26 mouse cellular contexts compared by ENCODE assay signal in the genomic region with DNA sequence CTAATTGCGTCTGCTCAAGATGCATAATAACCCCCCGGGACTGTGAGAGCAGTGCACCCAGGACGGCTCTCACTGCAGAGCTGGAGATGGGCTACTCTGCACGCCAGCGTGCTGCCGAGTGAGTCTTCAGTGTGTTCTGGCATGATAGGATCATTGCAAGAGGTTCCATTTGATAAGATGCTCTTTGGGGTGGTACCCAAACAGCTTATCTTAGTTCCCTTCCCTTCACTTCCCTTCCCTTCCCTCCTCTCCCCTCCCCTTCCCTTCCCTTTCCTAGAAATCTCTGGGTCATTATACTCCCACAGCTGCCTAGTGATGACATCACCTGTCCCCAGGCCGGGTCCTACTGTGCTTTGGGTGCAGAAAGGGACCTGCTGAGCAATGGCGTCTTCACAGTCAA. TPM values are rescaled to one million over a fixed set of nuclear protein-coding genes. Genes with fewer than 3 reads are reported as not detected.
"Had no signal": no experiment of that assay in that cellular context is flagged by ENCODE, and none has a peak within 500 bp of the region (broad histone marks: within the 10 kb centered on the region; RNA-seq: fewer than 3 reads in every experiment).

No protein-coding gene starts in this region.

- ATAC-seq: midbrain, embryonic 13.5 days; midbrain, embryonic 16.5 days had no signal

- H3K4me1 ChIP-seq: midbrain, embryonic 13.5 days; neural tube, embryonic 13.5 days; stomach, embryonic 15.5 days had no signal

- DNase-seq: kidney, adult 18-20 months; kidney, adult 9 months; kidney, postnatal 25 days; layer of hippocampus, adult 9-11 months; lung, adult 18-20 months; lung, postnatal 10 days; lung, postnatal 36 days; retina, postnatal 1 day; right cerebral cortex, postnatal 25 days; spleen, adult 18-20 months; thymus, postnatal 25 days had no signal

- H3K27ac ChIP-seq: kidney, postnatal 0 days; layer of hippocampus, adult 2 months; lung, embryonic 15.5 days; midbrain, embryonic 10.5 days; midbrain, embryonic 13.5 days; neural tube, embryonic 13.5 days; stomach, embryonic 15.5 days had no signal

- H3K4me2 ChIP-seq: lung, embryonic 15.5 days; midbrain, embryonic 13.5 days; neural tube, embryonic 13.5 days; stomach, embryonic 15.5 days had no signal

- H3K4me3 ChIP-seq: layer of hippocampus, adult 2 months; lung, embryonic 15.5 days; megakaryocyte, embryonic 14.5 days; midbrain, embryonic 10.5 days; midbrain, embryonic 13.5 days; myocyte; neural tube, embryonic 13.5 days; stomach, embryonic 15.5 days had no signal

- H3K36me3 ChIP-seq: lung, embryonic 15.5 days; midbrain, embryonic 10.5 days; midbrain, embryonic 13.5 days; neural tube, embryonic 13.5 days; stomach, embryonic 15.5 days had no signal

- H3K9me3 ChIP-seq: lung, embryonic 15.5 days; megakaryocyte, embryonic 14.5 days; midbrain, embryonic 10.5 days; midbrain, embryonic 13.5 days; neural tube, embryonic 13.5 days; stomach, embryonic 15.5 days had no signal

- H3K9ac ChIP-seq: lung, embryonic 15.5 days; midbrain, embryonic 13.5 days; neural tube, embryonic 13.5 days; stomach, embryonic 15.5 days had no signal

- H3K27me3 ChIP-seq: lung, embryonic 15.5 days; midbrain, embryonic 13.5 days; neural tube, embryonic 13.5 days; stomach, embryonic 15.5 days had no signal

RNA-seq across cellular contexts. Expression of a gene that starts 23.3 kb away (rescaled TPM):
- polyA plus RNA-seq: intestine, embryonic 14.5 days; kidney, postnatal 0 days; limb, embryonic 11.5 days; limb, embryonic 14.5 days; lung, embryonic 15.5 days; midbrain, embryonic 10.5 days; midbrain, embryonic 13.5 days; midbrain, embryonic 16.5 days; myocyte; neural tube, embryonic 13.5 days; thymus, postnatal 0 days had no signal

RNA-seq across cellular contexts. Expression of a gene that starts 29.0 kb away (rescaled TPM):
- polyA plus RNA-seq: intestine, embryonic 14.5 days; kidney, postnatal 0 days; large intestine, adult 2 months; lung, embryonic 15.5 days; midbrain, embryonic 10.5 days; midbrain, embryonic 13.5 days; midbrain, embryonic 16.5 days; neural tube, embryonic 13.5 days; stomach, embryonic 15.5 days had no signal
